Mouse (Mus musculus) thymus, postnatal 10 days (tissue): ENCODE data around the gene Vmn1r168.
"Not testable (repeated sequence)": the region's sequence is repeated elsewhere in the genome, so short reads cannot be mapped to it uniquely, and the experiment has no call there.

Source experiments
- DNase-seq, 2 experiments: peaks; one replicate each; pipeline ENCODE4 v3.0.0; 2021; ENCODE audit warnings: low spot score in 2 of 2

Gene Vmn1r168

GRCm38 (mm10) chr7:23539432-23539831 is at the start of gene Vmn1r168:
Gene Vmn1r168 (plus strand): TSS chr7:23539732.
- not testable (repeated sequence) for DNase-seq

GRCm38 (mm10) chr7:23507106-23507505 is 32.4 kb upstream of the Vmn1r168 start, which contains the start of gene Vmn1r167:
Gene Vmn1r167 (minus strand): TSS chr7:23507206.
- not testable (repeated sequence) for DNase-seq

- DNase-seq = not testable (repeated sequence)
Observed at GRCm38 (mm10) chr7:23575226-23575625, 35.7 kb downstream of the Vmn1r168 start, which contains the start of gene Vmn1r169. Gene Vmn1r169 (plus strand): TSS chr7:23575526.
